Mouse (Mus musculus): Measurements from ENCODE around the gene Ago4.
A peak's percentile ranks its signal among the peaks of the same experiment; 100 is the strongest.

DNA sequence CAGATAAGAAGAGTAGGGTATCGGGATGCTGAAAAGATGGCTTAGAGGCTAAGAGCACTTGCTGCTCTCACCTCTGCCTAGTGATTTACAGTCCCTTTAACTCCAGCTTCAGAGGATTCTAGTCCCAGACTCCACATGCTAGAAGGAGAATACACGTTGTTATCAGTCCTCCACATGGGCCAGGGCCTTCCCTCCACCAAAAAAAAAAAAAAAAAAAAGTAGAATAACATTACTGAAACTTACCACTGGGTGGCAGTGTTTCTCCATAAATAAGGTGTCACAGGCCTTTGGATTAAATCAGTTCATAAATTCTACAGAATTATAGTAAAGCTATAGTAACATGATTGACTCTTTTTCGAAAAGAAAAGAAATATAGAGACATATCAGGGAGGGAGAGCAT, 21.2 kb upstream of the Ago4 start:
- peak; percentile 78 for TF ChIP-seq CTCF (IDR thresholded peaks at IDR 0.05; ENCODE audit: low read depth)
- TF ChIP-seq EP300 (optimal IDR thresholded peaks at IDR 0.05) = no peak

Measured in stomach, postnatal 0 days (tissue).